Mouse (Mus musculus) stomach, postnatal 0 days (tissue): ENCODE measurements at regions not wholly inside any gene's neighbourhood (a gene's known extent, or its start where the extent isn't known, plus 50 kb on each side); places are given as distances from the start of the nearest gene placed in this dataset.

Experiments used
- CTCF ChIP-seq: IDR thresholded peaks from 2 replicates; pipeline ENCODE4 v1.5.1; 2016; ENCODE audit warnings: antibody characterized with exemption, low read depth, mild to moderate bottlenecking, moderate library complexity
- EP300 ChIP-seq: optimal IDR thresholded peaks from 2 replicates; pipeline ENCODE3; 2016; ENCODE audit warnings: antibody characterized with exemption

GRCm38 (mm10) chr11:114195291-114195690, 128.4 kb upstream of the Sdk2 start:
- no peak for TF ChIP-seq CTCF
- no peak for TF ChIP-seq EP300
